Mouse (Mus musculus) layer of hippocampus, adult 11-12 months (tissue): Measurements from ENCODE around the gene Krtap7-1.

Experiments
- DNase-seq: peaks from one replicate; pipeline ENCODE4 v3.0.0; 2022; ENCODE audit warnings: low spot score

The Krtap7-1 gene

GRCm38 (mm10) chr16:89508223-89508622 is at the start of gene Krtap7-1:
Gene Krtap7-1, minus strand, starts transcription at chr16:89508323.
- DNase-seq: no peak

DNA sequence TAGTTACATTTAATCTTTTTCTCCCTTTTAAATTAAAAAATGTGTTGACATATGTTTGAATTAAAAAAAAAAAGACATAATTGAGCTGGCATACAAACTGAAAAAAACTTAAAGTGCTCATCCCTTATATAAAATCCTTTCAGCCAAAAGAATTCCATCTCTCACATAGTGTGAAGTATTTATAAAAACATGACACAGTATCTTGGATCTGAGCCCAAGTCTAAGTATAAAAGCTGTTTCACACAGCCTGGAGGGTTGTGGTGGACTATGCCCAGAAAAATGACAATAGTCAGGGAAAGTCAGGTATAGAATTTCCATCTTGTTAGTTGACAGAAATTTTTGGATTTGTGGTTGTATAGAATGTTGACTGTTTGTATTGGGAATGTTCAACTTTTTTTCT is 42.2 kb upstream of the Krtap7-1 start:
- DNase-seq: no peak

DNA sequence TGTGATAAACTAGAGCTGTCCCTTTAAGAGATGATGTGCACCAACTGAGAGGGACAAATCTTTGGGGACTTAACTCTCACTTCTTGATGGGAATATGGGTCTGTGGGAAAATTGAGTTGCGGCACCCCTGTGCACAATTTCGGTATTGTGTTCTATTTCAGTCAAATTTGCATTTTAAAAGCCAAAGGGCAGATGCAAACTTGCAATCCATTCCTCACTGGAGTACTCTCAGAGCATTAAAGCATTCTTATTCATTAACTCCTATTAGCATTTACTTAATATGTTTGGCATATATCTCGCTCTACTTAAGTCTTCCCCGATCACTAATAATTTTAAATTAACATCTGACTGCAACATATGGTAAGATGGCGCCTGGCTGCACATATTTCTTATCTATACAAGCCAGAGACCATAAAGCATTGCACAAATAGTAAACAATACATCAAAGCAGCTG is 29.9 kb upstream of the Krtap7-1 start:
- no peak for DNase-seq

- no peak for DNase-seq
Measured at GRCm38 (mm10) chr16:89537349-89537748, 29.2 kb upstream of the Krtap7-1 start.

DNA sequence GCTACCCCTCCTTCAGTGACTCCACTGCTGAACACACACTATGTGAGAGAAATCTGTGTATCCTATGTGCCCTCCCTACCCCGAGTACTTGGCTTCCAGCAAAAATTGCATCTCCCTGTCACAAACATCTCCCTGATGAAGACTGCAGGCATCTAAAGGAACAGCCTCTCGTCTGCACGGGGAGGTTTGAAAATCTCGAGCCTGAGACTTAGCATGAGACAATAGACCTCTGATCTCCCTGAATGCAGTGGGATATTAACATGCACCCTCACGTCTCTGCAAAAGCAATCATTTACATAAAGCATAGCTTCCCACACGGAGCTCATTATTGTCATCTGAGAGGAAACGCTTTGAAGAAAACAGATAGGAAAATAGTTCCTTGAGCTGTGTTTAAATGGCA is 22.4 kb upstream of the Krtap7-1 start:
- DNase-seq: no peak

DNA sequence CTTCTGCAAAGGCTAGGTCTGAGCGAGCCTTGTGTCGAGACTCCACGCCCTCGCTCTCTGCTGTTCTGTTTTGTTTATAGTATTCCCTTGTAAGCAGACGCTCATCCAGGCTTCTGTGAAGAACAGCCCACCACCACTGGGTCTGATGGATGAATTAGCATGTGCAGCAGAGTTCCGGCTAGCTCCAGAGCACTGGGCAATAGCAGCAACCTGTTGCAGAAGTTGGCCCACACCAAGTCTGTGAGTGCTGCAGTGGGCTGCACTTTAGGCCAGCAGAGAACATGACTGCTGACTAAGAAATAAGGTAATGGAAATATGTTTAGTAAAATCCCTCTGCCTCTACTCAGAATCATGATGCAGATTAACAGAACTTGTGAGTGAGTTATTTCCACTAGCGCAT is 21.7 kb upstream of the Krtap7-1 start:
- no peak for DNase-seq

DNA sequence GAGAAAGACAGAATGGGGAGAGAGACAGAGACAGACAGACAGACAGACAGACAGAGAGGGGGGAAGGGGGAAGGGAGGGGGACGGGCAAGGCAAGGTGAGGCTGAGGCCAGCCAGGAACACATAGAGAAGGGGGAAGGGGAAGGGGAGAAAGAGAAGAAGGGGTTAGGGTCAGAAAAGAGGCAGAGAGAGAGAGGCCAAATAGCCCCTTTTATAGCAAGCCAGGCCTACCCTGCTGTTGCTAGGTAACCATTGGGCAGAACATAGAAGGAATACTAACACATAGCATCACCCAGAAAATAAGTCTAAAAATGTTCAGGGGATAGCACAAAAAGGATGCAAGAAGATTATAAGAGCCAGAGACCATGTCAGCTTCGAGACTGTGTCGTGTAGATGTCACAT is 20.3 kb upstream of the Krtap7-1 start:
- no peak for DNase-seq

- no peak for DNase-seq
Measured at GRCm38 (mm10) chr16:89520996-89521395, 12.9 kb upstream of the Krtap7-1 start.

- no peak for DNase-seq
Measured at GRCm38 (mm10) chr16:89520555-89520954, 12.4 kb upstream of the Krtap7-1 start.

GRCm38 (mm10) chr16:89520091-89520490 is 12.0 kb upstream of the Krtap7-1 start:
- no peak for DNase-seq

DNA sequence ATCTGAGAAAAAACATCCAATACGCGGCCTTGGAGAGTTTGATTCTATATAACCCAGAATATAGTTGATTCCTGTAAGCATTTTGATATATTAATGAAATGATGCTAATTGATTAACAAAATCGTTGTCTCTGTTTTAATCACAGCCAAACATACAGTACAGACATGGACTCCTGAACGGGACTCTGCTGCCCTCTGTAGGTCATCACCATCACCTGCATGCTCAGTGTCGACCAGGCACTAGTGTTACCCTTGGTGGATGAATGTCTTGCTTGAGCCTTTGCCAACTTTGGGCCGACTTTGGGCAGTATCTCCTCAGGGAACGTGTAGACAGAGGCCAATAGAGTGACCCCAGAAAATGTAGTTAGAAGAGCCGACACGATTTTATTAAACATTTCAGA is 9.5 kb upstream of the Krtap7-1 start:
- peak; percentile 35 for DNase-seq

- DNase-seq: no peak
Measured at GRCm38 (mm10) chr16:89513431-89513830, 5.3 kb upstream of the Krtap7-1 start.

DNA sequence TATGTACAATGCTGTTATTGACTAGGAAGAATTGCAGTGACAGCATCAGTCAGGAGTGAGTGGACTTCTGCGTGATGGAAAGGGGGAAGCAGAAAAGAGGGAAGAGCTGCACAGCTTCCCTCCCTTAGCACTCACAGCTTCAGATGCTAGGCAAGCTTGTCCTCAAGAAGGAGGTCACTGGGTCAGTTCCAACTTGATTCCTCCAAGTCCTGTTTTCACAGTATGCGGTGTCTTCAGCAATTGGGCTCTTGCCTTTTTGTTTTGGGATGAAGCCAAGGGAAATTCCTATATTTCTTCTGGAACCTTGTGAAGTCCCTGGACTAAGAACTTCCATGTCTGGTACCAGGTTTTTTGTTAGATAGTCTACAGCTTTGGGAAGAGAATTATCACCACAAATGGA is 4.6 kb downstream of the Krtap7-1 start:
- DNase-seq: no peak

DNA sequence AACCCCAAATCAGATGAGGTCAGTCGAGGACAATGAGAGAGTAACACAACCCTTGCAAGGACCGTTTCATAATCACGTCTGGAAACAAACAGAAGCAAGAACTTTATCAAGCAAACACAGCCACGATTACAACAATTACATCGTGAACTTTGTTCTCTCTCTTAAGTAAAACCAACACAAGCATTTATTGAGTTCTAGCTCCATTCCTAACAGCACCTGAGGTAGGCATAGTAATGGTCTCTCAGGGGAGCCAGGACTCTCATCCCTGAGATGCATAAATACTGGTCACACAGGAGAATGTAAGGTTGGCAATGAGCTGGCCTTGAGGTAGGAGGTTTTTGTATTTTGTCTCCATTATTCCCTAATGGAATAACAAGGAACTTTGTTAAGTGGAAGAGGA is 6.3 kb downstream of the Krtap7-1 start:
- DNase-seq: no peak

- no peak for DNase-seq
Measured at GRCm38 (mm10) chr16:89497002-89497401, 11.1 kb downstream of the Krtap7-1 start.

GRCm38 (mm10) chr16:89495394-89496153 is 12.5 kb downstream of the Krtap7-1 start:
- DNase-seq: no peak

DNA sequence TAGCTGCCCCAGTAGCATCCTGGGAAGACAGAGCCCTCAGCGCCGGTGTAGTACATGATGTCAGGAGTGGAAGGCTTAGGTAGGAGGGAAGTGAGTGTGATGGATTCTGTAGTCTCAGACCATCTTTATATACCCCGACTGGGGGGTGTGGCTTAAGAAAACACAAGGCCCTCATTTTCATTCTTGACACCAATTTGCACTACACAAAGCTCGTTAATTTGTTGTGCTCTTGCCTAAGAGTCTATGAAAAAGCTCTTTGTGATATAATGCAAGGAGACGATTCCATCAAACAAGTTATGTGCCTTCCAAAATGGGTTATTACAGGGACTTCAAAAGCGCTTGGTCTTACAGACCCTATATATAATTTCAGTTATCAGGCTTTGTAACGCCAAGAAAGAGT is 20.3 kb downstream of the Krtap7-1 start, which contains the start of gene Krtap8-1:
TSS of gene Krtap8-1 (minus strand) at position 101 of the 400 bp plus-strand sequence.
- no peak for DNase-seq

DNA sequence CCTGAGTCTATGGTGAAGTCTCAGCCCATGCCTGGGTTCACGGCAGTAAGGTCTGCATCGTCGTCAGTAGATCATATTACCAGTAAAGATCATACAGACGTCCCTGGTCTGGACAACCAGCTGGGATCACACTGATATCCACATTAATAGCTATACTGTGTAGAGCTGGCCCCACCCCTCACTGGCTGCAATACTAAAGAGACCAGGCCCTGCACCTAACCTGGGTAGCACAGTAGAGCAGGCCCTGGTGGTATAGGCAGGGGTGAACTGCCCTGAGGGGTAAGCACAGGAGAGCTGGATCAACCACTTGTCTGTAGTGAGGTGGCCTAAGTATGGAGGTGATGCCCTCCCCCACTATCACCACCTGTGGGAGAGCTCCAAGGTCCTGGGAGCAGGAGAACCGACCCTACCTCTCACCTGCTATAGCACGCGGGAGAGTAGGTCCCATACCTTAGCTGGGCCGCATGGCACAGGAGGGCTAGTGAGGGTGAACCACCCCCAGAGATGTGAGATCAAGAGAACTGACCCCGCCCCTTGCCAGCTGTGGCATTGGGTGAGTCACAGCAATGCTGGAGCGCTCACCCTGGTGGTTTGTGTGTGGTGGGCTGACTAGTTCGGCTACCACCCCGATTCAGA is 30.3 kb downstream of the Krtap7-1 start:
- no peak for DNase-seq

DNA sequence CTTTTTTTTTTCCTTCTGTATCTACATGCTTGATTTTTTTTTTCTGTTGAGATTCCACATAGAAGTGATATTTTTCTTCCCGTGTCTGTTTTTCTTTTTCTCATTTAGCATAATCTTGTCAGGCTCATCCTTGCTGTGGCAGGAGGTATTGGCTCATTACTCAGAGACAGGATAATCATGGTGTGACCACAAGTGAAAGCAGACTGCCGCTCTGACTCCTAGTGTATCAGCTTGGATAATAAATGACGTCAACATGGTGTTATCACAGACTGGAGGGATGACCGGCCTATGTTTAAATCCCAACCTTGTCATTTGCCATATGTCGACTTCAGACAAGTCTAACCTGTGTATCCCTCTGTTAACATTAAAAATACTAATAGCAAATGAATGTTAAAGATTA is 46.9 kb downstream of the Krtap7-1 start:
- DNase-seq: no peak
